Mouse (Mus musculus) cerebellum, postnatal 25 days (tissue): ENCODE measurements around the gene Sphk2.

ENCODE experiments used
- DNase-seq, 2 experiments: peaks; one replicate each; pipeline ENCODE4 v3.0.0; 2021; ENCODE audit warnings: mixed read lengths in 2 of 2

The Sphk2 gene

DNA sequence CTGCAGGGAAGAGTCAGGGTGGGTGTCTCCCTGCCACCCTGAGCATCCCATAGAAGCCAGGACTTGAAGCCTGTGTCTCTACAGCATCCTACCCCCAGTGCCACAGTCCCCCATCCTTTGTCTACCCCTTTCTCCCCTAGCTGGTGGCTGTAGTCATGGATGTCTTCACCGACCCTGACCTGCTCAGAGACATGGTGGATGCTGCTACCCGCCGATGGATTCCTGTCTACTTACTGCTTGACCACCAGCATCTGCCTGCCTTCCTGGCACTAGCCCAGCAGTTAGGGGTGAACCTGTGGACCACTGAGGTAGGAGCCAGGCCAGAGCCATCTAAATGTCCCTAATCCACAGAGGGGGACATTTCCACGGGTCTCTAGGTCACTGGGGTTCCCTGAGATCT lies 5.5 kb upstream of the Sphk2 start:
- no peak for DNase-seq

DNA sequence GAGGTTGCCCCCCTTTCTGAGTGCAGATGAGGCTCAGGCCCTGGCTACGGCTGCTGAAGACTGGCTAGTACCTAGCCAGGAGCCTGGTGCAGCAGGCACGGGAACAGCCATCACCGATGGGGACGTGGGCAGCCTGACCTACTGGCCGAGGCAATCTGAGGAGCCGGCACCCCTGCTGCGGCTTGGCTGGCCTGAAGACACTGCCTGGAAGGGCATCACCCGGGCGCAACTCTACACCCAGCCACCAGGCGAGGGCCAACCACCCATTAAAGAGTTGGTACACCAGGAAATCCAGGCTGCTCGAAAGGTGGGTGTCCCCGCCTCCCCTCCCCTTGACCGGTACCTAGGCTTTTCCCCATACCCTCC lies 4.5 kb upstream of the Sphk2 start:
- peak; percentile 60 to 73 for DNase-seq

DNA sequence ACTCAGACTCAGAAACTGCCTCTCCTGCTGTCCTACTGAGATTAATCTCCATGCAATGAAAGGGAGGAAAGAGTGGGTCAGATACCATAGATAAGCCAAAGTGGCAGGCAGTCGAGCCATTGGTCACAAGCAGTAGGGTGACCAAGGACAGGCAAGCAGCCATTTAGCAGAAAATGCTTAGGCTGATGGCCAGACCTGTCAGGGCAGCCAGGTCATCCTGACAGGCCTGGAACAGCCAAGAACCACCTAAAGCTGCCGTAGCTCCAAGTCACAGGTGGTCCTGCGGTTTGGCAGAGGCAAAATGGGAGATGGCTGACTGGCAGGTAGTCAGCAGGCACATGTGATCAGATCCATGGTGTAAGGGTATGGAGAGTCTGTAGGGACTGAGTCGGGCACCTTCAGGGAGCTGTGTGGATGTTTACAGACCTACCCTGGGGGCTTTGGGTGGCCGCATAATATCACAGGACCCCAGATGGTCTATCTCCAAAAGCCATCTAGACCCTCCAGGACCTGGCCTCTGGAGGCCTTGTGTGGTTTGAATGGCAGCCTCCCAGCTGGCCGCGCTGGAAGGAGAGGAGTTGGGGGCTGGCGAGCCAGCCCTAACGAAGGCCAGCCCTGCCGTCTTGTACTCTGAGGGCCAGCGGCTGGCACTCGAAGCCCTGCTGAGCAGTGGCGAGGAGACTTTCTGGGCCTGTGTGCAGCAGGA lies 4.0 kb upstream of the Sphk2 start:
- DNase-seq: peak in 1 of 2 experiments; percentile 35

DNA sequence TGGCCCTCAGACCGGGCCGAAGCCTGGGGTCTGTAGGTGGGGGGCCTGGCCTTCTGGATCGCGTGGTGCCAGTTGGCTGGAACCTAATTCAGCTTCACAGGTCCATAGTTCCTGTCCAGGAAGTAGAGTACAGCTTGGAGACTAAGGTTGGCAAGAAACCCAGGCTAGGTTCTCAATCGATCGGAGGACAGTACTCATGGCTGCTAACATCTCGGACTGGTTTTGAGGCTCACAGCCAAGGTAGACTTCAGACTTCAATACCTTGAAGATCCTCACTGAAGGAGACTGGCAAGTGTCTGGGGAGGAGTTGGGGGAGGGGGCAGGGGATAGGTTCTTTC lies 3.4 kb upstream of the Sphk2 start:
- no peak for DNase-seq

DNA sequence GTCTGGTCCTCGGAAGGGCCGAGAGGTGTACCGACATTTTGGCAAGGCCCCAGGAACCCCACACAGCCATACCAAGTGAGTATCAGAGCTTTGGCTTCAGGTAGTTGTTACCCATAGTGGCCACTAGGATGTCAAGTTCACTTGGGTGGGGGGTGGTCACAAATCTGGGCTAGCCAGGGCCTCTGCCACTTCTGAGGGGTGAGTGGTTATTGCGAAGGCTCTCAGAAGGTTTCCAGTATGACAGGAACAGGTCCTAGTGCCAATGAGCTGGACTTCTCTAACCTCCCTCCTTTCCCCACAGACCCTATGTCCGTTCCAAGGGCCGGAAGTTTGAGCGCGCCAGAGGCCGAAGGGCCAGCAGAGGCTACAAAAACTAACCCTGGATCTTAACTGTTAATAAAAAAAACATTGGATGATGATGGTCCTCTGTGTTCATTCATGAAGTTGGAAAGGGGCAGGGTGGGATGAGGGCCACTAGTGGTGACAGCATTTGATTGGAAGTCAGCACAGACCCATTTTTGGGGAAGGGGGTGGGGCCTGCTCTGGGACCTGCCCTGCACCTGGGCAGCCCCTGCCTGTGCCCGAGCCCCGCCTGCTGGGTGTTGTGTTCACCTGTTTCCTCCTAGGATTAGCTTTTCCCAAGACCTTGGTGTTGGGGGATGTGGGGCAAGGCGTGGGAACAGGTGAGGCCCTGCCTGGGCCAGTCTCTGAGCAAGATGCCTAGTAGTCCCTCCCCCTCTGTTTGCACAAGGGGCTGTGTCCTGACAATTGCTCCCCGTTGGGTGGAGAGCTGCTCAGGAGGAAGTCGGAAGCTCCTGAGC lies 2.8 kb upstream of the Sphk2 start, which contains the start of gene Fam83e:
TSS of gene Fam83e (plus strand) at position 800 of the 821 bp plus-strand sequence.
- DNase-seq: no peak

DNA sequence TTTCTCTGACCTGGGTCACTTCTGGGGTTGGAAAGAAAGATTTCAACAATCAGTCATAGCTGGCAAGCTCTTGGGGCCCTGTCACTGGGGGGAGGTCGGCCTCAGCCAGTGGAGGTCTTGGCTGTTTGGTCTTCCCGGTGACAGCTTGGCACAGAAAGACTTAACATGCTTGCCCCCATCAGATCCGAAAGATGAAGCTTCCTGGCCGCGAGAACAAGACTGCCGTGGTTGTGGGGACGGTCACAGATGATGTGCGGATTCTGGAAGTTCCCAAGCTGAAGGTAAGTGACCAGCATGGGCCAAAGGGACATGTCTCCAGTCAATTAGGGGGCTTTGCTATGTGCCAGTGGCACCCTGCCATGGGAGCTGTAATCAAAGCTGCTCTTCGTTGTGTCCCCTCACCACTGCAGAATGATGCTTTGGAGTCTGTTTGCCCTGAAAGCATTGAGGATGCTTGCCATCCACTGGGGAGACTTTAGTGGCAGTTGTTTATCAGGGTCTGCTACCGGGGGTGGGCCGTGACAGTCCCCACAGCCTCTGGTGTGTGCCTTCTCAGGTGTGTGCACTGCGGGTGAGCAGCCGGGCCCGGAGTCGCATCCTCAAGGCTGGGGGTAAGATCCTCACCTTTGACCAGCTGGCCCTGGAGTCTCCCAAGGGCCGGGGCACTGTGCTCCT lies 2.1 kb upstream of the Sphk2 start:
- no peak for DNase-seq

DNA sequence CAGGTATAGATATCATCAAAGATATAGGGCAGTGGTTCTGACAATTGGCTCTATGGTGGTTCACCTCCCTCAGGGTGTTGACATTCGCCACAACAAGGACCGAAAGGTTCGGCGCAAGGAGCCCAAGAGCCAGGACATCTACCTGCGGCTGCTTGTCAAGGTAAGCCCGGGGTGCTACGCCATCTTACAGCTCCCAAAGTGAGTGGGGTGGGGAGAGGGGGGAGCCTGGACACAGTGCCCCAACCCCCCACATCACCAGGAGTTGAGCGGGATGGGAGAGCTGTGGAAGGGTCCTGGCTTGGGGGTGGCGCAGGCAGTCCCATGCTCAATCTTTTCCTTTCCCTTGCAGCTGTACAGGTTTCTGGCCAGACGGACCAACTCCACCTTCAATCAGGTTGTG lies 1.4 kb upstream of the Sphk2 start:
- DNase-seq: no peak

DNA sequence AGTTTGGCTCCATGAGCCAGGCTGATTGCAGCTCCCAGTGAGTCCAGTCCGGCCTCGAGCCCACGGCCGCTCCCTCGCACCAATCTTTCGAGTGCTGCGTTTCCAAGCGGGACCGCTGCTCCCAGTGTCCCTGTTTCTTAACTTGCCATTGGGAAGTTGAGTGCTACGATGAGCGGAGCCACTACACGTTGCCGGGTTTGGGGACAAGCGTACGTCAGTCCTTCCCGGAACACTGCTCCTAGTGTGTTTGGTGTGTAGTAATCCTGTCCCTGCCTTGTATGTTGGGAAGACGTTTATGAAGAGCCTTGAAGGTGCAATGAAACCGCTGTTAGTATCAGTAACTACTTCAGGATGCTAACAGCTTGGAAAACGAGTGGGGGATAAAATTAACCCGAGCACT lies 529 bp upstream of the Sphk2 start:
- DNase-seq: no peak

DNA sequence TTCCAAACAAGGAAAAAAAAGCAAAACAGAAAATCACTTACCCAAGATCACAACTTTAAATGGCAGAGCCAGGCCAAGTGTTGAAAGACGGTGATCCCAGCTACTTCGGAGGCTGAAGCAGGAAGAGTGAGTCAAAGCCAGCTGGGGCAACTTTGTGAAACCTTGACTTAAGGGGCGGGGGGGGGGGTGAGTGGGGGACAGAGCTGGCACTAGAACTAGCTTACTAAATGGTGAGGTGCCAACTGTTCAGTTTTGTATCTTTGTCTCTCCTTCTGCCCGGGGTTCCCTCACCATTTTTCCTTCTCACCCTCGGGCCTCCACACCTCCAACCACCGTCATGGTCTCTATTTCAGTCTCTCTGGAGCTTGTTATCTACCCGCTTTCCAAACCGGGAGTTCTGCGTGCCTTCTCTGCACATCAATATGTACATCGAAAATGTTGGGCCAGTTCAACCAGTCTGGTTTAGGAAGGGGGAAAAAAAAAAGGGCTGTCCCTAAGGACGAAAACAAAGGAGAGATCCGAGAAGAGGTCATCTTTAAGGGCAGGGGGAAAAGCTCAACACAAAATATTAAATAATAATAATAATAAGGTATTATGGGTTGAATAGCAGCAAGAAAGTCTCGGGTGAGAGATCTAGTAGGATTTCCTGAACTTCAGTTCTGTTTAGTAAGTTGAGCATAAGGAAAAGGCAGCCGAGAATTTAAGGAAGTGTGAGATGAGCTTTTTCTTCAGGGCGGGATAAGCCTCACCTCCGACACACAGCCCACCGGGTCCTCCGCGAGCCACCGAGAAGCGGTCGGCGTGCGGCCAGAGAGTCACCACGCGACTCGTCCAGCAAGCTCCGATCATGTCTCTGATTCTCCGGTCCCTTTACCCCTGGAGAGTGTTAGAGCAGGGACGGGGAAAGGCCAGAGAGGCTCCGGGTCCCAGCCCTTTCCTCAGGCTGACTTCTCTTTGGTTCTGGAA lies 567 bp downstream of the Sphk2 start:
- no peak for DNase-seq

DNA sequence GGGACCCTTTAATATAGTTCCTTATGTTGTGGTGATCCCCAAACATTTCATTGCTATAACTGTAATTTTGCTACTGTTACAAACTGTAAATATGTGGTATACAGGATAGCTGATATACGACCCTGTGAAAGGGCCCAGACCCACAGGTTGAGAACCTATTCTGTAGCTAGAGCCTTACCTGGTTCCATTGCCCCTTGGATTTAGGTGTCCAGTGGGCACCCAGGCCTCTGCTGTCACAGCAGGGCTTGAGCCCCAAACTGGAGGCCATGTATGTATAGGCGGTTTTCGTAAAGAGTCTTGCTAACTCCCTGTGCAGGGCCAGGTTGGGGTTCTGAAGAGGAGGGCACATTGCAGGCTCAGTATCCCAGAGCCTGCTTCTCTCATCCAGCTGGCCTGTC lies 1.3 kb downstream of the Sphk2 start:
- DNase-seq: no peak

DNA sequence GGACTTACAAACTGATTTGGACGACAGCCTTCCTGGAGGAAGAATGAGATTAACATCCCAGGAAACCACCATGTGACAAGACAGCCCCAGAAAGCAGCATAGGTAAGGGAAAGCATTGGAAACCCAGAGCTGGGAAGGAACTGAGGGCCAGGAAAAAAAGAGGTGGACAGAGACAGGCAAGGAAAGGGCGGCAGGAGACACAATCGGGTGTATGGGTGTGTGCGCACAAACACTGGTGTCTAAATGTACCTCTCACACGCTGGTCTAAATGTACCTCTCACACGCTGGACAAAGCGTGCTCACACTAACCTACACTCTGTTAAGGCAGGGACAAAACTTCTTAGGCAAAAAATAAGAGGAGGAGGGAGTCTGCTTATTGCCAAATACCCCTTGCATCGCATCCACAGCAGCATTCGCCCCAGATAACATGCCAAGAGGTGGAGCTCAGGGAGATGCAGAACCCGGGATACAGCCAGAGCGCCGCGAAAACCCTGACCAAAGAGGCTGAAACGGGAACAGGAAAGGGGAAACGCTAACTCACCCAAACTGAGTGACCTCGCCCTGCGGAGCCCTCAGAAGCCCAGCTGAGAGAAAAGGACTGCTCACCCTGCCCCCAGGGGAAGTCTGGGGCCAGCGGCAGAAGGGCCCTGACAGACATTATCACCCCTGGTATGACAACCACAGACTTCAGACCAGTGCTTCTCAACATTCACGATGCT lies 1.9 kb downstream of the Sphk2 start:
- no peak for DNase-seq

DNA sequence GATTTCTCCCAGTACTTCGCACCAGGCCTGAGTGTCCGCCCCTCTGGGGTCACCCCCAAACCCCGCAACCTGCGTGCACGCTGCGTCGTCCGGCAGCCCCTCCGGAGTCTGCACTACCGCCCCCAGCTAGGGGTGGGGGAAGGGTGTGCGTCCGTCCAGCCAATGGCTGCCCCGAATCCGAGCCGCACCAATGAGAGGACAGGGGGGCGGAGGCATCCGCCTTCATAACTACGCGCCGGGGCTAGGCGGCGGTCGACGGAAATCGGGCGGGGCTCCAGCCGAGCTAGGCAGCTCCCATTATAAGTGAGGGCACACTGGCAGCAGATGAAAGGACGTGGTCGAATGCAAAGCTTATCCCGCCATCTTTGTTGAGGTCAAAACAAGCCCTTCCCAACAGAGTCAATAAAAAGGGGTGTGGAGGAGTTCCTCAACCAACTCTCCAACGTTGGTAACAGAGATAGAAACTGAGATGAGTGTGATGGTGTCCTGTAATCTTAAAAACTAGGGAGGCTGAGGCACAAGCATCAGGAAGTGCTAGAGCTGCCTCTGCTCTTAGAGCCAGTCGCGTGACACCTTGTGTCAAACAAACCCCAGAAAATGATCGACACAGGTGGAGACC lies 2.6 kb downstream of the Sphk2 start, which contains the start of gene Rpl18:
TSS of gene Rpl18 (plus strand) at position 368 of the 619 bp plus-strand sequence.
- peak; percentile 97 to 99 for DNase-seq

DNA sequence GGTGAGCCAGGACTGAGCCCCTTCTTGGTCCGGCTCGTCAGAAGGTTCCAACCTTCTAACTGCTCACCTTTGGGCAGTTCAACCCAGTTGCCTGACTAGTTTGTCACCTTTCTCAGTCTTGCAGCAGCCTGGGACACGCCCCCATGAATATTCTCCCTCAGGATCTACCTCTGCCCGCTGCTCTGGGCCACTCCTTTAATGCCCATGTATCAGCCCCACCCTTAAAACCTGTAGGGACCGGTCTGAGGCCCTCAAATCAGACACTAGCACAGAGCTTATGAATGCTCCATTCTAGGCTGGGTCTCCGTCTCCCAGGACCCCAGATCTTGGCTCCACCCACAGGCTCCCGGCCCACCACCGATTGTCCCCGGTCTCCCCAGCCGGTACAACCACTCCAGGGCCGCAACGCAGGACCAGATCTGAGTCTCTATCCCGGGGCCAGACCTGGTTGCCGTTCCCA lies 3.1 kb downstream of the Sphk2 start:
- no peak for DNase-seq

DNA sequence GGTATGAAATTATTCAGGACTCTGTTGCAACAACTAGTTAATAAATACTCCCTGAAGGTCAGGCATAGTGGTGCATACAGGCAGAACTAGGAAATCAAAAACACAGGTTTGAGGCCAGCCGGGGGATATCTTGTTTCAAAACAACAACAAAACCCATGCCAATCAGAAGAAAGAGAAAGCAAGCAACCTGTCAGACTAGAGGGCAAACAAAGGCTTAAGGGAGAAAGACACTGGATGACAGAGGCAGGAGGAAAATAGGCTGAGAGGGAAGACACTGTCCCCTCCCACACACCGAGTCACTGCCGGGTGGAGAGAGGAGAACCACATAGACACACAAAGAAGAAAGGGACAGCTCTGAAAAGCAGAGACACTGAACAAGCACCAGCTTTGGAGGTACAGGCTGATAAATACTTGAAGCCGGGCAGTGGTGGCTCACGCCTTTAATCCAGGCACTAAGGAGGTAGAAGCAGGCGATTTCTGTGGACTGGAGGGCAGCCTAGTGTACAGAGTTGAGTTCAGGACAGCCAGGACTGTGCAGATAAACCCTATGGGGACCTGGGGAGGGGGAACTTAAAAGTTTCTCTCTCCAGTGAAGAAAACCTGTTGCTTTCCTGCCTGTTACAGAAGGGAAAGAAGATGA lies 3.8 kb downstream of the Sphk2 start:
- DNase-seq: no peak

DNA sequence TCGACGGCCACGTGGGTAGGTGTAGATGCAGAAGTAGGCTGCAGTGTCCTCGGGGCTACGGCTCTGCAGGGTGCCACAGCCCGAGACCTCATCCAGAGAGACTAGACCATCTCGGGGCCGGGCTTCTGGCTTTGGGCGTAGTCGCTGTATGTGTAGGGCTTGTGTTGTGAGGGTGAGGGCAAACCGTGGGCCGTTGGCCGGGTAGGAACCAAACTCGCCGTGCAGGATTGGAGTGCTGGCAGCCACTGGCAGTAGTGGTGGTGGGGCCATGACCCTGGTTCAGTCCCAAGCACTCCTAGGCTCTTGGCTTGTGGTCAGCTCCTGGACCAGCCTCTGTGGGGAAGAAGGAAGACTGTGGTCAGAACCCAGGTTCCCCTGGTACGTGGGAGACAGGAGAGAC lies 4.4 kb downstream of the Sphk2 start:
- DNase-seq: peak in 1 of 2 experiments; percentile 51

DNA sequence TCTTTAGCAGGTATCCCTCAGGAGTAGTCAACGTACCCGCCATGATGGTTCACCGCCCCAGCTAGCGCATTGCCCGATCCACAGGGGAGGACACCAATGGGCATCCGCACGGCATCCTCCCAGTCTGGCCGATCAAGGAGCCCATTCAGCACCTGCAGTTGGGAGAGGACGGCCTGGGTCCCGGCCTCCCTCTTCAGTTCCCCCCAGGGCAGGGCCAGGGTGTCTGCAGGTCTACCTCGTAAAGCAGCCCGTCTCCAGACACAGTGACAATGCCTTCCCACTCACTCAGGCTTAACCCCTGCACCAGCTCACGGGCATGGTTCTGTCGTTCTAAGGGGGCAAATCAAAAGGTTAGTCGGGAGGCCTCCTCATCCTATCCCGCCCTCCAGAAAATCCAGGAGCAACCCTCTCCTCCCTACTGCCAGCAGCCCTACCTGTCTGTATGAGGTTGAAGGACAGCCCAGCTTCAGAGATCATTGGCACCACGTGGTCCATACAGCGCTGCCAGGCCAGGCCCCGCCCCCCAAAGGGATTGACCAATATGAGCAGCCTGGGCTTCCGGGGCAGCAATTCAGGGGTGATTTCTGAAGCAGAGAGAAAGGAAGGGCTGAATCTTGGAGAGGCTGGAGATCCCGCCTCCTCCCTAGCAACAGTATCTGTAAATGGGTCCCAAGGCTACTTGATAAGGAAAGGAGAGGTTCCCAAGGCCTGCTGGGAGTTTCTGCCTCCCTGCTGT lies 5.6 kb downstream of the Sphk2 start:
- DNase-seq: peak; percentile 45 to 58

DNA sequence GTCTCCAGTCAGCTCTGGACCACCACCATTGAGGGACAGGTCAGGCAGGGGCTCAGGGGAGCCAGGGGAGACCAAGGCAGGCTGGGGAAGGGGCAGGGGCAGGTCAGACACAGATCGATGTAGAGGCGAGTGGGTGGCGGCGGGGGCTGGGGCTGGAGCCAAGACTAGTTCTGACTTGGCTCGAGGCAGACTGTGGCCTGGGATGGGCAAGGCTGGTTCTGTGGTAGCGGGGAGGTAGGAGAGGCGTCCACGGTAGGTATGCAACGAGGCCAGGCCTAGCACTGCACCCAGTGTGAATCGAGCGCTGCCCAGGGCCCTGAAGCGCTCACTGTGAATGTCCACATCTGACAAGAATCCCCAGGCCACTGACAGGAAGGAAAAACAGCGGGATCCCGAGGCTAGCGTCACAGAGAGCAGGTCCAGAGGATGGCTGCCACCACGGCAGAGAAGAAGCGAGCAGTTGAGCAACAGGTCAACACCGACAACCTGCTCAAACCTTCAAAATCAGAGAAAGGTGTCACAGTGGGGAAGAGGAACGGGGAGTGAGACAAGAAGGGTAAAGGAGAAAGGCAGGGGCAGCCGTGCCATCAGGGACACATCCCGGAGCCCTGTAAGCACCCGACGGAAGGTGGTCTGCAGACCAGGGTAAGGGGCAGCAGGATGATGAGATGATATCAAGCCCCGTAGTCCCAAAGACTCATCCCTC lies 6.3 kb downstream of the Sphk2 start:
- DNase-seq: peak in 1 of 2 experiments; percentile 52

DNA sequence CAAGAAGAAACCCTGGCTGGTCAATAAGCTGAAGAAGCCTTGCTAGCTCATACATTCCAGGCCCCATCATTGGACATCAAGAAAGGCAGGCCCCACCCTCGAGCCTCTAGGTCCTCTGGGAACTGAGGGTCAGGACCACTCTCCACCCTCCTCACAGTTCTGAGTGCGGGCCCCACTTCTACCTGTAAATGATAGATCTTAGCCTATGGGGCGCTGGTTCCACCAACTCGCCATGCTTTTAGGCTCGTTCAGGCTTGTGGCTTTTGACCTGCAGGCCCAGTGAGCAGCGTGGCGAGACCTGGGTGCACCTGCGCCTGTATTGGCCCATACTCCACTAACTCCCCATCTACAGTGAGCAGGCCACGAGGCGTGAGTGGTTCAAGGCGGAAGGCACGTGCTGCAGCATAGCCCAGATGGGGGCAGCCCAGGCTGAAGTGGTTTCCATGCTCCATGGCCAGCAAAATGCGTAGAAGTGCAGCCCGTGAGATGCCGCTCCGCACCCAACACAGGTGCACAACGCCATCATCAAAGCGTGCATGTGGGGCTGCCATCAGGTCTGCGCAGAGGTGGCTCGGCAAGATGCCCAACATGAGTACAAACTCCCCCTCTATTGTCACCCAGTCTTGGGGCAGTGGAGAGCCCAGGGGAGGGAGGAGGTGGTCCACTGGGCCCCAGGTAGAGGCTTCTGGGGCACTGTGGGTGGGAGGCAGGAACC lies 7.2 kb downstream of the Sphk2 start:
- DNase-seq: no peak
